14 mouse cellular contexts compared by ENCODE assay signal in the genomic region with DNA sequence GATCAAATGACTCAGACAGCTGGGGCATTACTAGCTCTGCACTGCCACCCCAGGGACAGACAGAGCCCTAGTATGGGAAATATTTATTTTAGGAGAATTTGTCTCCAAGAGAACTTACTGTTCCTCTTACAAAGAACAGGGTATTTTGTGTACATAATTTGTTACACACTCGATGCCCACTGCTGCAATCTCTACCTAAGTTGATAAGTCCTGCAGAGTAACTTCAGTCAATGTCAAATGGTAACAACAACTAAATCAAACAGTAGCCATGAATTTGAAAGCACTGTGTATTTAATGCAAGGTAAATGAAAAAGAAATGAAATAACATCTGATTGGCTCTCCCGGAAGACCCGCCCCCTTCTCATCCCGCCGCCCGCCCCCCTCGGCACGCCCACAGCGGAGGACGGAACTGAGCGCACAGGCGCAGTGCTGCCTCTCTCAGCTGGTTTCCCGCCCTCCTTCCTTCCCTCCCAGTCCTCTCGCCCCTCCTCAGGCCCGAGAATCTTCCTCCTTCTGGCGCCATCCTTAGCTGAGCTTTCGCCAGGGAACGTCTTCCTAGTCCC. TPM values are rescaled to one million over a fixed set of nuclear protein-coding genes. Genes with fewer than 3 reads are reported as not detected.
DNase-seq lines count a peak whose midpoint lies in the region; ATAC-seq and TF ChIP-seq lines count a peak whose summit lies in the region.
"Not testable (repeated sequence)": the region's sequence is repeated elsewhere in the genome, so short reads cannot be mapped to it uniquely, and the experiment has no call there.
"Had no signal": no experiment of that assay in that cellular context is flagged by ENCODE, and none has a peak within 500 bp of the region (broad histone marks: within the 10 kb centered on the region; RNA-seq: fewer than 3 reads in every experiment).

No protein-coding gene starts in this region.

- H3K4me1 ChIP-seq in heart, embryonic 13.5 days; hindbrain, embryonic 16.5 days (ENCODE audit: control insufficient read depth, insufficient read depth, low read depth, low read length); limb, embryonic 12.5 days (replicated peaks); liver, postnatal 0 days (ENCODE audit: insufficient read depth); midbrain, embryonic 16.5 days (ENCODE audit: control insufficient read depth, insufficient read depth, low read length); stomach, embryonic 15.5 days: not testable (repeated sequence)

- TF ChIP-seq EP300 in liver, postnatal 0 days (IDR thresholded peaks at IDR 0.05; ENCODE audit: low read depth) = not testable (repeated sequence)

- TF ChIP-seq CTCF in liver, postnatal 0 days (IDR thresholded peaks at IDR 0.05; ENCODE audit: low read depth) = not testable (repeated sequence)

- not testable (repeated sequence) for H3K36me3 ChIP-seq in heart, embryonic 13.5 days; hindbrain, embryonic 16.5 days (ENCODE audit: control insufficient read depth, insufficient read depth, low read length); limb, embryonic 12.5 days; liver, postnatal 0 days (replicated peaks; ENCODE audit: insufficient read depth, low read length); midbrain, embryonic 16.5 days (ENCODE audit: control insufficient read depth, insufficient read depth, low read length); stomach, embryonic 15.5 days

- not testable (repeated sequence) for H3K27ac ChIP-seq in heart, embryonic 13.5 days (replicated peaks); hindbrain, embryonic 16.5 days (ENCODE audit: low read depth, low read length); limb, embryonic 12.5 days; liver, postnatal 0 days (ENCODE audit: low read depth); midbrain, embryonic 16.5 days (ENCODE audit: low read length); stomach, embryonic 15.5 days

- not testable (repeated sequence) for DNase-seq in liver, postnatal 0 days

- not testable (repeated sequence) for H3K4me2 ChIP-seq in heart, embryonic 13.5 days; hindbrain, embryonic 16.5 days (ENCODE audit: low read length); limb, embryonic 12.5 days; liver, postnatal 0 days (ENCODE audit: low read depth, low read length); midbrain, embryonic 16.5 days (ENCODE audit: low read length); stomach, embryonic 15.5 days

- 72% methylated on average over 7 of the region's 18 CpGs for WGBS in heart, embryonic 13.5 days
- 82% methylated on average over 7 of the region's 18 CpGs for WGBS in hindbrain, embryonic 16.5 days
- 82% methylated on average over 9 of the region's 18 CpGs for WGBS in limb, embryonic 12.5 days
- WGBS in liver, postnatal 0 days (ENCODE audit: insufficient replicate concordance) = 64% methylated on average over 6 of the region's 18 CpGs
- WGBS in midbrain, embryonic 16.5 days = 81% methylated on average over 7 of the region's 18 CpGs
- 82% methylated on average over 12 of the region's 18 CpGs for WGBS in stomach, embryonic 15.5 days

- peaks cover 15% of the 10 kb centered on the region for H3K9me3 ChIP-seq in heart, embryonic 13.5 days
- H3K9me3 ChIP-seq in hindbrain, embryonic 16.5 days (ENCODE audit: control insufficient read depth, low read length); liver, postnatal 0 days (ENCODE audit: low read length); stomach, embryonic 15.5 days: not testable (repeated sequence)
- peaks cover 16% of the 10 kb centered on the region for H3K9me3 ChIP-seq in limb, embryonic 12.5 days
- peaks cover 13% of the 10 kb centered on the region for H3K9me3 ChIP-seq in midbrain, embryonic 16.5 days (replicated peaks; ENCODE audit: control insufficient read depth, low read length, poor library complexity, severe bottlenecking)

- not testable (repeated sequence) for H3K4me3 ChIP-seq in heart, embryonic 13.5 days; hindbrain, embryonic 16.5 days (ENCODE audit: low read length); limb, embryonic 12.5 days (replicated peaks); liver, postnatal 0 days (ENCODE audit: low read depth, low read length); midbrain, embryonic 16.5 days (ENCODE audit: low read depth, low read length); stomach, embryonic 15.5 days (replicated peaks)

- H3K9ac ChIP-seq in heart, embryonic 13.5 days; hindbrain, embryonic 16.5 days (ENCODE audit: low read depth, low read length); limb, embryonic 12.5 days (replicated peaks); liver, postnatal 0 days (replicated peaks); midbrain, embryonic 16.5 days (ENCODE audit: low read depth, low read length); stomach, embryonic 15.5 days: not testable (repeated sequence)

- peak; percentile 31 for ATAC-seq in erythroid progenitor cell, adult 5-6 weeks (replicated peaks; ENCODE audit: low FRiP score, poor library complexity, severe bottlenecking)
- ATAC-seq in heart, embryonic 13.5 days (ENCODE audit: extremely low read depth, insufficient number of reproducible peaks, low FRiP score, low TSS enrichment) = 0 out of 2 replicates have a peak, but pooled peaks have one; percentile 19
- peak; percentile 58 for ATAC-seq in hindbrain, embryonic 16.5 days
- peak; percentile 27; the same call in 1 of the 2 replicates for ATAC-seq in limb, embryonic 12.5 days (ENCODE audit: insufficient number of reproducible peaks, insufficient read depth, low FRiP score, low TSS enrichment, low read depth)
- ATAC-seq in liver, postnatal 0 days = peak; percentile 35
- ATAC-seq in midbrain, embryonic 16.5 days = peak; percentile 41
- peak; percentile 24; the same call in 1 of the 2 replicates for ATAC-seq in stomach, embryonic 15.5 days (ENCODE audit: insufficient read depth, low FRiP score, low read depth)

- not testable (repeated sequence) for H3K27me3 ChIP-seq in heart, embryonic 13.5 days (replicated peaks); hindbrain, embryonic 16.5 days (replicated peaks; ENCODE audit: control insufficient read depth, insufficient read depth, low read length); limb, embryonic 12.5 days; liver, postnatal 0 days (ENCODE audit: insufficient read depth, low read length); midbrain, embryonic 16.5 days (ENCODE audit: control insufficient read depth, insufficient read depth, low read depth, low read length); stomach, embryonic 15.5 days (replicated peaks)

RNA-seq across cellular contexts. Expression of a gene that starts 32.2 kb away (rescaled TPM):
- not detected in 2 replicates for total RNA-seq in erythroid progenitor cell, adult 5-6 weeks (2015; ENCODE audit: low replicate concordance)
- not detected in 2 replicates for total RNA-seq in erythroid progenitor cell, adult 5-6 weeks (2017; ENCODE audit: low replicate concordance)
- polyA plus RNA-seq in heart, embryonic 13.5 days (2015; fragmentation: Nextera tagmentation; extraction: Ambion mirVana) = not detected in 2 replicates
- polyA plus RNA-seq in hindbrain, embryonic 16.5 days (2015; fragmentation: Nextera tagmentation; extraction: Ambion mirVana) = not detected in 2 replicates
- polyA plus RNA-seq in limb, embryonic 12.5 days (2016; fragmentation: Nextera tagmentation; extraction: Ambion mirVana) = not detected in 2 replicates
- polyA plus RNA-seq in liver, postnatal 0 days (2015; fragmentation: Nextera tagmentation; extraction: Ambion mirVana) = not detected in 2 replicates
- polyA plus RNA-seq in midbrain, embryonic 16.5 days (2015; fragmentation: Nextera tagmentation; extraction: Ambion mirVana) = not detected in 2 replicates
- polyA plus RNA-seq in stomach, embryonic 15.5 days (2015; fragmentation: Nextera tagmentation; extraction: Ambion mirVana) = not detected in 2 replicates
- total RNA-seq: adrenal gland, postnatal 14 days; gastrocnemius, adult 18-20 months; heart, adult 2 months had no signal
- polyA plus RNA-seq: forebrain, embryonic 10.5 days; heart, adult 2 months; hindbrain, embryonic 13.5 days; lung, adult 2 months; urinary bladder, adult 2 months had no signal
